Mouse (Mus musculus) cerebellum, adult 2 months (tissue): ENCODE measurements around the gene Umad1.

Experiments
- CTCF ChIP-seq: fragments of 200-500 bp; IDR thresholded peaks from 2 replicates; pipeline ENCODE4 v1.5.1; 2011; ENCODE audit warnings: low read depth, mild to moderate bottlenecking, control low read depth, low read length, moderate library complexity, borderline replicate concordance; ENCODE audit not compliant: insufficient read depth
- POLR2A ChIP-seq: fragments of 200-500 bp; IDR thresholded peaks from 2 replicates; pipeline ENCODE4 v1.6.1; 2011; ENCODE audit warnings: low read length, control low read depth, borderline replicate concordance; ENCODE audit not compliant: insufficient read depth

DNA sequence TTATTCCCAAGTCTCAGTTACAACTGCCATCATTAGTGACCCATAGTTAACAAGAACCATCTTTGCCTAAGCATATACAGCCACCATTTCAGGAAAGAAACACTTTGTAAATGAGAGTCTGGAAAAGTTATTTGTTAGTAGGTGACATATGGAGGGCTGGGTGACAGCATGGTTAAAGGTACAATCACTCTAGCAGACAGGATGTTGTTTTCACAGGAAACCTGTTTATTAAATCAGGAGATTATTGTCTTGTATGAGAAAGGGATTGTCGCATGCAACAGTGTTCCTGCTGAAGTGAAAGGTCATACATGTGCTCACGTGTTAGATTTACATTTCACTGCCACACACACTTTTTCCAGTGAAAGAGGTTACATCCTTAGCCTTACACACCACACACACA, 92.4 kb downstream of the Umad1 start:
- TF ChIP-seq CTCF (no peak), POLR2A (no peak)
